Mouse (Mus musculus): Measurements from ENCODE around the gene Tmem203.

GRCm38 (mm10) chr2:25221331-25221772 is 33.9 kb upstream of the Tmem203 start:
- TF ChIP-seq ZNF384 (IDR thresholded peaks at IDR 0.05; ENCODE audit: low read depth, low read length) (no peak), CHD2 (IDR thresholded peaks at IDR 0.05; ENCODE audit: low read depth, low read length) (0 out of 2 replicates have a peak, but pooled peaks have one; percentile 19), ZC3H11A (IDR thresholded peaks at IDR 0.05; ENCODE audit: borderline replicate concordance, low read depth, low read length) (no peak), MAFK (IDR thresholded peaks at IDR 0.05; ENCODE audit: insufficient read depth, low read depth, low read length) (no peak), HCFC1 (IDR thresholded peaks at IDR 0.05; ENCODE audit: borderline replicate concordance, insufficient read depth, low read length) (no peak)

Data from ES-E14 (cell line).